In genomic region chr1:71203581-71203980, GRCm38 (mm10) we compare ENCODE assay signal across 25 mouse cellular contexts.
"Had no signal": no experiment of that assay in that cellular context is flagged by ENCODE, and none has a peak within 500 bp of the region (broad histone marks: within the 10 kb centered on the region; RNA-seq: fewer than 3 reads in every experiment).

No protein-coding gene starts in this region.

- H3K9me3 ChIP-seq: heart, embryonic 15.5 days; hindbrain, embryonic 13.5 days; hindbrain, embryonic 15.5 days; limb, embryonic 13.5 days; limb, embryonic 15.5 days; liver, embryonic 13.5 days; liver, embryonic 15.5 days had no signal

- H3K4me3 ChIP-seq: gastrocnemius, adult 2 months; heart, adult 2 months; heart, embryonic 13.5 days; heart, embryonic 15.5 days; hindbrain, embryonic 13.5 days; hindbrain, embryonic 15.5 days; limb, embryonic 13.5 days; limb, embryonic 15.5 days; liver, embryonic 13.5 days; liver, embryonic 15.5 days had no signal

- H3K27ac ChIP-seq: gastrocnemius, adult 2 months; heart, adult 2 months; heart, embryonic 13.5 days; heart, embryonic 15.5 days; hindbrain, embryonic 13.5 days; hindbrain, embryonic 15.5 days; hindbrain, postnatal 0 days; kidney, postnatal 0 days; limb, embryonic 13.5 days; limb, embryonic 15.5 days; liver, embryonic 13.5 days; liver, embryonic 15.5 days had no signal

- DNase-seq: gastrocnemius, adult 2 months; gastrocnemius, postnatal 10 days; gastrocnemius, postnatal 25 days; heart, adult 11 months; heart, adult 2 months; heart, postnatal 14 days; heart, postnatal 36 days; kidney, adult 11 months; kidney, postnatal 14 days; layer of hippocampus, adult 9-11 months; layer of hippocampus, postnatal 36 days; left cerebral cortex, postnatal 4 days; liver, embryonic 13.5 days; lung, adult 18-20 months had no signal

- H3K9ac ChIP-seq: heart, embryonic 13.5 days; heart, embryonic 15.5 days; hindbrain, embryonic 13.5 days; hindbrain, embryonic 15.5 days; limb, embryonic 13.5 days; limb, embryonic 15.5 days; liver, embryonic 13.5 days; liver, embryonic 15.5 days had no signal

- H3K4me1 ChIP-seq: heart, embryonic 13.5 days; heart, embryonic 15.5 days; hindbrain, embryonic 13.5 days; hindbrain, embryonic 15.5 days; limb, embryonic 13.5 days; limb, embryonic 15.5 days; liver, embryonic 13.5 days; liver, embryonic 15.5 days had no signal

- H3K27me3 ChIP-seq: heart, embryonic 13.5 days; heart, embryonic 15.5 days; hindbrain, embryonic 13.5 days; hindbrain, embryonic 15.5 days; limb, embryonic 13.5 days; limb, embryonic 15.5 days; liver, embryonic 13.5 days; liver, embryonic 15.5 days had no signal

- ATAC-seq: hindbrain, postnatal 0 days; intestine, embryonic 16.5 days had no signal

- H3K36me3 ChIP-seq: heart, embryonic 13.5 days; heart, embryonic 15.5 days; hindbrain, embryonic 13.5 days; hindbrain, embryonic 15.5 days; limb, embryonic 13.5 days; limb, embryonic 15.5 days; liver, embryonic 13.5 days; liver, embryonic 15.5 days had no signal

- H3K4me2 ChIP-seq: heart, embryonic 11.5 days; heart, embryonic 13.5 days; heart, embryonic 15.5 days; hindbrain, embryonic 13.5 days; hindbrain, embryonic 15.5 days; limb, embryonic 13.5 days; limb, embryonic 15.5 days; liver, embryonic 13.5 days; liver, embryonic 15.5 days had no signal
